Mouse (Mus musculus) v-Abl transformed pro-B cells (cell line): ENCODE results near the gene Col6a3.

Experiments used
- in situ Hi-C, 2 experiments: fragments of 400-800 bp; cut with MboI; formaldehyde crosslinking; loops; one replicate each; pipeline ENCODE4 v1.15.1; 2025; ENCODE audit not compliant: unreplicated experiment in 2 of 2

Gene Col6a3

GRCm38 (mm10) chr1:90738913-90739312 is 104.9 kb downstream of the Col6a3 start:
- in situ Hi-C loops = no loop called here

- in situ Hi-C loops = no loop called here
These were observed 114.3 kb downstream of the Col6a3 start for GRCm38 (mm10) chr1:90729466-90729865.

GRCm38 (mm10) chr1:90723754-90724153 is 120.0 kb downstream of the Col6a3 start:
- in situ Hi-C loops = no loop called here

GRCm38 (mm10) chr1:90723325-90723724 is 120.4 kb downstream of the Col6a3 start:
- in situ Hi-C loops = no loop called here

- in situ Hi-C loops = no loop called here
These were observed 121.8 kb downstream of the Col6a3 start for GRCm38 (mm10) chr1:90722021-90722420.

- in situ Hi-C loops = no loop called here
These were observed 123.0 kb downstream of the Col6a3 start for GRCm38 (mm10) chr1:90720610-90721241.

- in situ Hi-C loops = no loop called here
These were observed 124.8 kb downstream of the Col6a3 start for GRCm38 (mm10) chr1:90718826-90719550.

- in situ Hi-C loops = no loop called here
These were observed 127.5 kb downstream of the Col6a3 start for GRCm38 (mm10) chr1:90716258-90716657.
